Mouse (Mus musculus): ENCODE results near the gene Selenbp2. TPM values are rescaled to one million over a fixed set of nuclear protein-coding genes. Genes with fewer than 3 reads are reported as not detected.
"Not testable (repeated sequence)": the region's sequence is repeated elsewhere in the genome, so short reads cannot be mapped to it uniquely, and the experiment has no call there.

Gene Selenbp2
- 0.24 TPM in 1 of 2 replicates, not detected in the other for polyA plus RNA-seq (2012; rRNA removed)

- Histone ChIP-seq H3K27ac (ENCODE audit: control insufficient read depth, insufficient read depth, low read depth, low read length) (no peak within 1 kb of the TSS), H3K4me1 (ENCODE audit: control insufficient read depth, insufficient read depth, low read length) (peaks cover 2% of the 10 kb centered on the region), H3K4me3 (ENCODE audit: control insufficient read depth, low read depth, low read length) (no peak within 1 kb of the TSS), H3K36me3 (ENCODE audit: control insufficient read depth, insufficient read depth, low read length) (no peaks in the 10 kb centered on the region), H3K27me3 (ENCODE audit: control insufficient read depth, insufficient read depth, low read length) (no peaks in the 10 kb centered on the region)
- TF ChIP-seq POLR2A (IDR thresholded peaks at IDR 0.05; ENCODE audit: control insufficient read depth, low read depth, low read length) (no peak), CTCF (IDR thresholded peaks at IDR 0.05; ENCODE audit: control insufficient read depth, insufficient read depth, insufficient replicate concordance, low read depth, low read length) (no peak)
Observed at GRCm38 (mm10) chr3:94693329-94693825, at the start of gene Selenbp2. Gene Selenbp2, plus strand, starts transcription at chr3:94693556.

GRCm38 (mm10) chr3:94648755-94649590 is 44.4 kb upstream of the Selenbp2 start:
- Histone ChIP-seq H3K27me3 (ENCODE audit: control insufficient read depth, insufficient read depth, low read length) (no peaks in the 10 kb centered on the region), H3K27ac (ENCODE audit: control insufficient read depth, insufficient read depth, low read depth, low read length) (no peak overlapping the region), H3K4me3 (ENCODE audit: control insufficient read depth, low read depth, low read length) (no peak overlapping the region), H3K36me3 (ENCODE audit: control insufficient read depth, insufficient read depth, low read length) (no peaks in the 10 kb centered on the region), H3K4me1 (ENCODE audit: control insufficient read depth, insufficient read depth, low read length) (no peaks in the 10 kb centered on the region)
- TF ChIP-seq CTCF (IDR thresholded peaks at IDR 0.05; ENCODE audit: control insufficient read depth, insufficient read depth, insufficient replicate concordance, low read depth, low read length) = no peak
- no peak for TF ChIP-seq POLR2A (IDR thresholded peaks at IDR 0.05; ENCODE audit: control insufficient read depth, low read depth, low read length)

- Histone ChIP-seq H3K4me1 (ENCODE audit: control insufficient read depth, insufficient read depth, low read length) (no peaks in the 10 kb centered on the region), H3K27ac (ENCODE audit: control insufficient read depth, insufficient read depth, low read depth, low read length) (no peak overlapping the region), H3K36me3 (ENCODE audit: control insufficient read depth, insufficient read depth, low read length) (no peaks in the 10 kb centered on the region), H3K4me3 (ENCODE audit: control insufficient read depth, low read depth, low read length) (no peak overlapping the region), H3K27me3 (ENCODE audit: control insufficient read depth, insufficient read depth, low read length) (no peaks in the 10 kb centered on the region)
- TF ChIP-seq POLR2A (IDR thresholded peaks at IDR 0.05; ENCODE audit: control insufficient read depth, low read depth, low read length) = no peak
- no peak for TF ChIP-seq CTCF (IDR thresholded peaks at IDR 0.05; ENCODE audit: control insufficient read depth, insufficient read depth, insufficient replicate concordance, low read depth, low read length)
Observed at GRCm38 (mm10) chr3:94650409-94650808, 42.9 kb upstream of the Selenbp2 start.

GRCm38 (mm10) chr3:94653967-94654366 is 39.4 kb upstream of the Selenbp2 start:
- H3K4me1 ChIP-seq (ENCODE audit: control insufficient read depth, insufficient read depth, low read length); H3K27me3 ChIP-seq (ENCODE audit: control insufficient read depth, insufficient read depth, low read length); H3K27ac ChIP-seq (ENCODE audit: control insufficient read depth, insufficient read depth, low read depth, low read length); H3K36me3 ChIP-seq (ENCODE audit: control insufficient read depth, insufficient read depth, low read length); H3K4me3 ChIP-seq (ENCODE audit: control insufficient read depth, low read depth, low read length): not testable (repeated sequence)

- not testable (repeated sequence) for H3K4me1 ChIP-seq (ENCODE audit: control insufficient read depth, insufficient read depth, low read length); H3K36me3 ChIP-seq (ENCODE audit: control insufficient read depth, insufficient read depth, low read length); H3K27me3 ChIP-seq (ENCODE audit: control insufficient read depth, insufficient read depth, low read length)
- H3K27ac ChIP-seq (ENCODE audit: control insufficient read depth, insufficient read depth, low read depth, low read length) = peak overlapping the region; percentile 57; the same call in 1 of the 2 replicates
- H3K4me3 ChIP-seq (ENCODE audit: control insufficient read depth, low read depth, low read length) = peak overlapping the region; percentile 88
- 0 out of 2 replicates have a peak, but pooled peaks have one; percentile 33 for TF ChIP-seq POLR2A (IDR thresholded peaks at IDR 0.05; ENCODE audit: control insufficient read depth, low read depth, low read length)
Observed at GRCm38 (mm10) chr3:94657852-94658739, 35.3 kb upstream of the Selenbp2 start.

GRCm38 (mm10) chr3:94658740-94659095 is 34.6 kb upstream of the Selenbp2 start, which contains the start of gene Tuft1:
Gene Tuft1, minus strand, starts transcription at chr3:94658872.
- not testable (repeated sequence) for H3K27me3 ChIP-seq (ENCODE audit: control insufficient read depth, insufficient read depth, low read length); H3K4me1 ChIP-seq (ENCODE audit: control insufficient read depth, insufficient read depth, low read length); H3K36me3 ChIP-seq (ENCODE audit: control insufficient read depth, insufficient read depth, low read length)
- Histone ChIP-seq H3K27ac (ENCODE audit: control insufficient read depth, insufficient read depth, low read depth, low read length) (peak within 1 kb of the TSS; percentile 57; the same call in 1 of the 2 replicates), H3K4me3 (ENCODE audit: control insufficient read depth, low read depth, low read length) (peak within 1 kb of the TSS; percentile 88)

GRCm38 (mm10) chr3:94659142-94659748 is 34.1 kb upstream of the Selenbp2 start:
- not testable (repeated sequence) for H3K4me3 ChIP-seq (ENCODE audit: control insufficient read depth, low read depth, low read length)

GRCm38 (mm10) chr3:94660841-94661240 is 32.5 kb upstream of the Selenbp2 start:
- H3K36me3 ChIP-seq (ENCODE audit: control insufficient read depth, insufficient read depth, low read length); H3K4me1 ChIP-seq (ENCODE audit: control insufficient read depth, insufficient read depth, low read length); H3K27me3 ChIP-seq (ENCODE audit: control insufficient read depth, insufficient read depth, low read length); H3K4me3 ChIP-seq (ENCODE audit: control insufficient read depth, low read depth, low read length); H3K27ac ChIP-seq (ENCODE audit: control insufficient read depth, insufficient read depth, low read depth, low read length): not testable (repeated sequence)

More at GRCm38 (mm10) chr3:94659142-94659748, 34.1 kb upstream of the Selenbp2 start:
- H3K27me3 ChIP-seq (ENCODE audit: control insufficient read depth, insufficient read depth, low read length); H3K27ac ChIP-seq (ENCODE audit: control insufficient read depth, insufficient read depth, low read depth, low read length); H3K36me3 ChIP-seq (ENCODE audit: control insufficient read depth, insufficient read depth, low read length); H3K4me1 ChIP-seq (ENCODE audit: control insufficient read depth, insufficient read depth, low read length): not testable (repeated sequence)

- not testable (repeated sequence) for H3K4me3 ChIP-seq (ENCODE audit: control insufficient read depth, low read depth, low read length); H3K27me3 ChIP-seq (ENCODE audit: control insufficient read depth, insufficient read depth, low read length); H3K36me3 ChIP-seq (ENCODE audit: control insufficient read depth, insufficient read depth, low read length); H3K27ac ChIP-seq (ENCODE audit: control insufficient read depth, insufficient read depth, low read depth, low read length); H3K4me1 ChIP-seq (ENCODE audit: control insufficient read depth, insufficient read depth, low read length)
Observed at GRCm38 (mm10) chr3:94665060-94665802, 28.1 kb upstream of the Selenbp2 start.

GRCm38 (mm10) chr3:94665896-94666295 is 27.5 kb upstream of the Selenbp2 start:
- not testable (repeated sequence) for H3K4me1 ChIP-seq (ENCODE audit: control insufficient read depth, insufficient read depth, low read length); H3K27ac ChIP-seq (ENCODE audit: control insufficient read depth, insufficient read depth, low read depth, low read length); H3K27me3 ChIP-seq (ENCODE audit: control insufficient read depth, insufficient read depth, low read length); H3K4me3 ChIP-seq (ENCODE audit: control insufficient read depth, low read depth, low read length); H3K36me3 ChIP-seq (ENCODE audit: control insufficient read depth, insufficient read depth, low read length)

All from testis, adult 2 months (tissue).